16 mouse cellular contexts compared by ENCODE assay signal in genomic region chr2:85161638-85162093, GRCm38 (mm10). TPM values are rescaled to one million over a fixed set of nuclear protein-coding genes. Genes with fewer than 3 reads are reported as not detected.
DNase-seq lines count a peak whose midpoint lies in the region; ATAC-seq and TF ChIP-seq lines count a peak whose summit lies in the region.
"Had no signal": no experiment of that assay in that cellular context is flagged by ENCODE, and none has a peak within 500 bp of the region (broad histone marks: within the 10 kb centered on the region; RNA-seq: fewer than 3 reads in every experiment).

No protein-coding gene starts in this region.

- H3K36me3 ChIP-seq in forebrain, embryonic 14.5 days (ENCODE audit: control insufficient read depth, insufficient read depth, low read length): no peaks in the 10 kb centered on the region
- H3K36me3 ChIP-seq in hindbrain, postnatal 0 days (ENCODE audit: insufficient read depth, low read length): no peaks in the 10 kb centered on the region
- H3K36me3 ChIP-seq in liver, embryonic 11.5 days (ENCODE audit: control insufficient read depth, insufficient read depth, low read length): no peaks in the 10 kb centered on the region
- H3K36me3 ChIP-seq: heart, embryonic 15.5 days; lung, embryonic 15.5 days had no signal

- H3K9me3 ChIP-seq in forebrain, embryonic 14.5 days (replicated peaks; ENCODE audit: control insufficient read depth, low read length): no peaks in the 10 kb centered on the region
- no peaks in the 10 kb centered on the region for H3K9me3 ChIP-seq in hindbrain, postnatal 0 days (ENCODE audit: low read length)
- no peaks in the 10 kb centered on the region for H3K9me3 ChIP-seq in liver, embryonic 11.5 days (ENCODE audit: control insufficient read depth, low read length)
- H3K9me3 ChIP-seq: heart, embryonic 15.5 days; lung, embryonic 15.5 days had no signal

- no peak overlapping the region for H3K4me3 ChIP-seq in forebrain, embryonic 14.5 days (ENCODE audit: low read depth, low read length)
- H3K4me3 ChIP-seq in hindbrain, postnatal 0 days (ENCODE audit: low read length): no peak overlapping the region
- H3K4me3 ChIP-seq in liver, embryonic 11.5 days (ENCODE audit: low read depth, low read length): no peak overlapping the region
- H3K4me3 ChIP-seq: heart, embryonic 15.5 days; left cerebral cortex, adult 2 months; lung, embryonic 15.5 days had no signal

- no peaks in the 10 kb centered on the region for H3K27me3 ChIP-seq in forebrain, embryonic 14.5 days (replicated peaks; ENCODE audit: control insufficient read depth, insufficient read depth, low read length)
- H3K27me3 ChIP-seq in hindbrain, postnatal 0 days (ENCODE audit: insufficient read depth, low read length): no peaks in the 10 kb centered on the region
- no peaks in the 10 kb centered on the region for H3K27me3 ChIP-seq in liver, embryonic 11.5 days (replicated peaks; ENCODE audit: control insufficient read depth, insufficient read depth, low read length)
- H3K27me3 ChIP-seq: heart, embryonic 15.5 days; lung, embryonic 15.5 days had no signal

- ATAC-seq in forebrain, embryonic 14.5 days: peak; percentile 48
- no peak for ATAC-seq in hindbrain, postnatal 0 days
- ATAC-seq in liver, embryonic 11.5 days (replicated peaks; ENCODE audit: low FRiP score): no peak
- ATAC-seq: CD4-positive, CD25-positive, alpha-beta regulatory T cell, adult 4 months had no signal

- WGBS in forebrain, embryonic 14.5 days: 6% methylated on average over 1 of the region's 1 CpGs
- 14% methylated on average over 1 of the region's 1 CpGs for WGBS in hindbrain, postnatal 0 days
- WGBS in liver, embryonic 11.5 days: 22% methylated on average over 1 of the region's 1 CpGs

- intact Hi-C loops in left cerebral cortex, postnatal 14 days (cut with DNase I): no loop called here
- intact Hi-C loops in left cerebral cortex, postnatal 36 days (cut with DNase I): no loop called here

- TF ChIP-seq CTCF in hindbrain, postnatal 0 days (IDR thresholded peaks at IDR 0.05; ENCODE audit: low read depth): no peak

- no peaks in the 10 kb centered on the region for H3K4me1 ChIP-seq in forebrain, embryonic 14.5 days (ENCODE audit: control insufficient read depth, insufficient read depth, low read length)
- 0 out of 2 replicates have a peak, but pooled peaks cover 6% of the 10 kb centered on the region for H3K4me1 ChIP-seq in hindbrain, postnatal 0 days (ENCODE audit: insufficient read depth, low read length)
- no peaks in the 10 kb centered on the region for H3K4me1 ChIP-seq in liver, embryonic 11.5 days (replicated peaks; ENCODE audit: control insufficient read depth, insufficient read depth, low read length)
- H3K4me1 ChIP-seq: heart, embryonic 15.5 days had no signal

- peak overlapping the region; percentile 62; the same call in 1 of the 2 replicates for H3K27ac ChIP-seq in forebrain, embryonic 14.5 days (ENCODE audit: low read depth, low read length)
- H3K27ac ChIP-seq in hindbrain, postnatal 0 days: no peak overlapping the region
- H3K27ac ChIP-seq in liver, embryonic 11.5 days (ENCODE audit: low read depth, low read length): no peak overlapping the region
- H3K27ac ChIP-seq: heart, embryonic 15.5 days; left cerebral cortex, adult 2 months; lung, embryonic 15.5 days had no signal

- no peak overlapping the region for H3K4me2 ChIP-seq in forebrain, embryonic 14.5 days (ENCODE audit: low read length)
- no peak overlapping the region for H3K4me2 ChIP-seq in hindbrain, postnatal 0 days (ENCODE audit: low read depth, low read length)
- no peak overlapping the region for H3K4me2 ChIP-seq in liver, embryonic 11.5 days
- H3K4me2 ChIP-seq: heart, embryonic 15.5 days; lung, embryonic 15.5 days had no signal

- no peak overlapping the region for H3K9ac ChIP-seq in forebrain, embryonic 14.5 days (ENCODE audit: low read length)
- H3K9ac ChIP-seq in hindbrain, postnatal 0 days (replicated peaks; ENCODE audit: low read length): no peak overlapping the region
- no peak overlapping the region for H3K9ac ChIP-seq in liver, embryonic 11.5 days (ENCODE audit: low read depth, low read length)
- H3K9ac ChIP-seq: heart, embryonic 15.5 days; lung, embryonic 15.5 days had no signal

- peak; percentile 58 for DNase-seq in embryo, embryonic 11 days
- peak; percentile 31 for DNase-seq in forebrain, embryonic 14.5 days (ENCODE audit: low spot score)
- peak; percentile 16 for DNase-seq in hindbrain, postnatal 0 days (ENCODE audit: low spot score)
- peak; percentile 30 for DNase-seq in neural tube, embryonic 10.5 days (ENCODE audit: extremely low spot score, low spot score)
- DNase-seq in frontal cortex, postnatal 10 days (ENCODE audit: low spot score in 2 of 2): no peak
- DNase-seq in liver, embryonic 11.5 days (ENCODE audit: low spot score): no peak
- no peak for DNase-seq in left cerebral cortex, postnatal 14 days (ENCODE audit: low spot score in 2 of 2)
- no peak for DNase-seq in left cerebral cortex, postnatal 36 days (ENCODE audit: low spot score in 2 of 2)
- DNase-seq: kidney, adult 11 months; liver had no signal

RNA-seq across cellular contexts. Expression of gene Aplnr, which starts 25.6 kb away (rescaled TPM):
- polyA plus RNA-seq in forebrain, embryonic 14.5 days (2014; fragmentation: Nextera tagmentation; extraction: Ambion mirVana): 24.8 and 25.6 TPM in 2 replicates
- 22.2 and 24.2 TPM in 2 replicates for total RNA-seq in hindbrain, postnatal 0 days (2014; rRNA removed)
- 21.0 and 22.1 TPM in 2 replicates for polyA plus RNA-seq in hindbrain, postnatal 0 days (2015; fragmentation: Nextera tagmentation; extraction: Ambion mirVana)
- polyA plus RNA-seq in liver, embryonic 11.5 days (2014; fragmentation: Nextera tagmentation; extraction: Ambion mirVana): 12.7 and 14.4 TPM in 2 replicates
- 10 to 100 TPM; 10.5 to 12.5 TPM for total RNA-seq in left cerebral cortex, postnatal 14 days (2021)
- 1 to 10 TPM in 1 of 2 experiments, under 1 TPM in 1; 1.00 to 1.1 TPM for total RNA-seq in left cerebral cortex, postnatal 36 days (2021)
- total RNA-seq: megakaryocyte-erythroid progenitor cell, adult 5-6 weeks had no signal
- polyA plus RNA-seq: CD4-positive, CD25-positive, alpha-beta regulatory T cell, adult 4 months had no signal

RNA-seq across cellular contexts. Expression of gene Lrrc55, which starts 35.3 kb away (rescaled TPM):
- polyA plus RNA-seq in forebrain, embryonic 14.5 days (2014; fragmentation: Nextera tagmentation; extraction: Ambion mirVana): 11.0 and 11.7 TPM in 2 replicates
- 27.3 and 33.7 TPM in 2 replicates for total RNA-seq in hindbrain, postnatal 0 days (2014; rRNA removed)
- 9.0 and 9.7 TPM in 2 replicates for polyA plus RNA-seq in hindbrain, postnatal 0 days (2015; fragmentation: Nextera tagmentation; extraction: Ambion mirVana)
- polyA plus RNA-seq in liver, embryonic 11.5 days (2014; fragmentation: Nextera tagmentation; extraction: Ambion mirVana): 0.32 and 0.51 TPM in 2 replicates
- 10 to 100 TPM; 35.6 to 44.1 TPM for total RNA-seq in left cerebral cortex, postnatal 14 days (2021)
- 10 to 100 TPM; 33.8 to 37.0 TPM for total RNA-seq in left cerebral cortex, postnatal 36 days (2021)
- total RNA-seq: common myeloid progenitor, adult 5-6 weeks; megakaryocyte-erythroid progenitor cell, adult 5-6 weeks had no signal
- polyA plus RNA-seq: CD4-positive, CD25-positive, alpha-beta regulatory T cell, adult 4 months had no signal

Comparison
In these comparisons a context has a peak if more than half of its experiments do, and no peak if none do; other contexts are left out.
1. RNA of gene Aplnr, which starts 25.6 kb away (total RNA-seq): 22.2 to 24.2 TPM in hindbrain, postnatal 0 days and 10.5 to 12.5 TPM in left cerebral cortex, postnatal 14 days; 1.00 to 1.1 TPM in left cerebral cortex, postnatal 36 days; every median in the first group is over 4 times any median in the second.
2. DNase-seq: peak in embryo, embryonic 11 days (single experiment), forebrain, embryonic 14.5 days (single experiment), hindbrain, postnatal 0 days (single experiment) and neural tube, embryonic 10.5 days (single experiment); none in frontal cortex, postnatal 10 days (0 of 2), liver, embryonic 11.5 days (single experiment), left cerebral cortex, postnatal 14 days (0 of 2) and left cerebral cortex, postnatal 36 days (0 of 2).